Mouse (Mus musculus) liver, embryonic 14.5 days (tissue): ENCODE measurements around the gene Kctd20.

Experiments used
- CTCF ChIP-seq: IDR thresholded peaks from 2 replicates; pipeline ENCODE4 v1.5.1; 2016; ENCODE audit warnings: antibody characterized with exemption, low read depth, control low read depth
- EP300 ChIP-seq: IDR thresholded peaks from 2 replicates; pipeline ENCODE4 v1.6.1; 2016; ENCODE audit warnings: antibody characterized with exemption, low read depth

DNA sequence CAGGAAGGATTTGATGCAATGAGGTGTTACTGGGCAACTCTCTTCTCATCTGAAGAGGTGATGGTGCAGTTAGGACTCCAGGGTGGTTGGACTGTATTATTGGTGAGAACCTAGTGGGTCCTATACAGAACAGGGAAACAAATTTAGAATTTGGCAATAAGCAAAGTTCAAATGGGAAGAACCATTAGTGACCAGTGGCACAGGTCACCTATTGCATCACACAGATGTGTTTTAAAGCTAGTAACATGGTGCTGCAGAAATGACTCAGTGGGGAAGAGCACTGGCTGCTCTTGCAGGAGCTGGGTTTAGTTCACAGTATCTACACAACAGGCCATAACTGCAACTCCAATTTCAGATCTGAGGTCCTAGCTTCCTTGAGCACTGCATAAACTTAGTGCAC, 18.4 kb downstream of the Kctd20 start:
- TF ChIP-seq EP300: no peak
- TF ChIP-seq CTCF: no peak
